Mouse (Mus musculus): ENCODE data around the gene Ces5a. TPM values are rescaled to one million over a fixed set of nuclear protein-coding genes. Genes with fewer than 3 reads are reported as not detected.
"Not testable (repeated sequence)": the region's sequence is repeated elsewhere in the genome, so short reads cannot be mapped to it uniquely, and the experiment has no call there.

The Ces5a gene
- polyA plus RNA-seq, 1 experiment, result 5.0 TPM

DNA sequence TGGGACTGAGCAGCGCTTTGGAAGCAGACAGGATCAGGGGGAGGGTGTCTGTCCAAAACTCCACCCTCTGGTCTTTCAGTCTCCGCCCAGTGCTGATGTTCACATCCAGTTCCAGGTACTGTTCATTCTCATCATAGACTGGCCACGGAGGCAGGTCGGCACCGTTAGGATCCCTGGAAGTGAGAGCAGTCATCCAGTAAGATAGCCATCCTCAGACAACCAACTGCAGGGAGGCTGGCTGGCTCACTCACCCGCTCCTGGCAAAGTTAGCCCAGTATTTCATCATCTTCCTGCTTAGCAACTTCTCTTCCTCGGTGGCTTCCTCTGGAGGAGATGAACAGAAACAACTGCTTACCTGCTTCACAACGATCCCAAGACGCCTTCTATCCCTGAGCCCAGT is 36.2 kb downstream of the Ces5a start:
- H3K27ac ChIP-seq (ENCODE audit: control insufficient read depth, insufficient read depth, low read depth, low read length), result no peak overlapping the region
- no peaks in the 10 kb centered on the region for H3K4me1 ChIP-seq (ENCODE audit: control insufficient read depth, insufficient read depth, low read length)
- H3K27me3 ChIP-seq (ENCODE audit: control insufficient read depth, insufficient read depth, low read length), result no peaks in the 10 kb centered on the region
- no peak for TF ChIP-seq POLR2A (IDR thresholded peaks at IDR 0.05; ENCODE audit: control insufficient read depth, low read depth, low read length)
- TF ChIP-seq CTCF (IDR thresholded peaks at IDR 0.05; ENCODE audit: control insufficient read depth, insufficient read depth, insufficient replicate concordance, low read depth, low read length), result no peak
- H3K4me3 ChIP-seq (ENCODE audit: control insufficient read depth, low read depth, low read length), result no peak overlapping the region
- H3K36me3 ChIP-seq (ENCODE audit: control insufficient read depth, insufficient read depth, low read length), result no peaks in the 10 kb centered on the region

DNA sequence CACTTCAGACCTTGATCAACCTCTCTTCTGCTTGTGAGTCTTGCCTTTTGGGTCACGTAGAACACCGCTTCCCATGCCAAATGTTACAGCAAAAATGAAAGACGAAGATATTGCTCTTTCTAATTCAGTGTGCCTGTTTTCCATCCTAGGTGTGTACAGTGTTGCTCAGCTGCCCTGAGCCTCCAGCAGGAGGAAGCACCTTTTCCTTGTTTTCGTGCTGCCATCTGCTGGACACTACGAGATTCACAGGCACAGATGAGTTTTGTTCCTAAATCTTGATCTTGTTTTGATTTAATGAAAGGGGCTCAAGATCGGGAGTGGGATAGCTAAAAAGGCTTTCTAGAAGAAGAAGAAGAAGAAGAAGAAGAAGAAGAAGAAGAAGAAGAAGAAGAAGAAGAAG is 40.3 kb downstream of the Ces5a start:
- Histone ChIP-seq H3K36me3 (ENCODE audit: control insufficient read depth, insufficient read depth, low read length) (no peaks in the 10 kb centered on the region), H3K27ac (ENCODE audit: control insufficient read depth, insufficient read depth, low read depth, low read length) (no peak overlapping the region), H3K4me1 (ENCODE audit: control insufficient read depth, insufficient read depth, low read length) (no peaks in the 10 kb centered on the region), H3K27me3 (ENCODE audit: control insufficient read depth, insufficient read depth, low read length) (no peaks in the 10 kb centered on the region), H3K4me3 (ENCODE audit: control insufficient read depth, low read depth, low read length) (no peak overlapping the region)
- no peak for TF ChIP-seq POLR2A (IDR thresholded peaks at IDR 0.05; ENCODE audit: control insufficient read depth, low read depth, low read length)
- TF ChIP-seq CTCF (IDR thresholded peaks at IDR 0.05; ENCODE audit: control insufficient read depth, insufficient read depth, insufficient replicate concordance, low read depth, low read length), result peak; percentile 76; the same call in 1 of the 2 replicates

DNA sequence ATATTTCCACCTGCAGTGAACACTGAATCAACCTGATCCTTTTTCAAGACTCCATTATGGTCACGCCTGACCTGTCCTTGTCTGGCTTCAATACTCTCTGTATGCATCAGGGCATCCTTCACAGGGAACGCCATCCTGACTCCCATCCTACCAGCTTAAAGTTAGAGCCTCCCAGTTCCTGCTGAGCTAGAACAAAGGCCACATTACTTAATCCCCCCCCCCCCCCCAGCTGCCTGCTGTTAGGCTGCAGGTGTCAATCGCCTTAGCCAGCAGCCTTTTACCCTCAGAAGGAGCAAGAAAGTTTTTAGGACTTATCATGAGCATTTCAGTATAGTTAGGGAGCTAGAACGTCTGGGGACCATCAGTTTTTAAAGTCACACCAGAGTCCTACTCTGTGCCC is 46.9 kb downstream of the Ces5a start:
- Histone ChIP-seq H3K36me3 (ENCODE audit: control insufficient read depth, insufficient read depth, low read length) (no peaks in the 10 kb centered on the region), H3K27ac (ENCODE audit: control insufficient read depth, insufficient read depth, low read depth, low read length) (no peak overlapping the region), H3K4me1 (ENCODE audit: control insufficient read depth, insufficient read depth, low read length) (no peaks in the 10 kb centered on the region), H3K4me3 (ENCODE audit: control insufficient read depth, low read depth, low read length) (no peak overlapping the region), H3K27me3 (ENCODE audit: control insufficient read depth, insufficient read depth, low read length) (no peaks in the 10 kb centered on the region)
- TF ChIP-seq POLR2A (IDR thresholded peaks at IDR 0.05; ENCODE audit: control insufficient read depth, low read depth, low read length), result no peak
- TF ChIP-seq CTCF (IDR thresholded peaks at IDR 0.05; ENCODE audit: control insufficient read depth, insufficient read depth, insufficient replicate concordance, low read depth, low read length), result no peak

DNA sequence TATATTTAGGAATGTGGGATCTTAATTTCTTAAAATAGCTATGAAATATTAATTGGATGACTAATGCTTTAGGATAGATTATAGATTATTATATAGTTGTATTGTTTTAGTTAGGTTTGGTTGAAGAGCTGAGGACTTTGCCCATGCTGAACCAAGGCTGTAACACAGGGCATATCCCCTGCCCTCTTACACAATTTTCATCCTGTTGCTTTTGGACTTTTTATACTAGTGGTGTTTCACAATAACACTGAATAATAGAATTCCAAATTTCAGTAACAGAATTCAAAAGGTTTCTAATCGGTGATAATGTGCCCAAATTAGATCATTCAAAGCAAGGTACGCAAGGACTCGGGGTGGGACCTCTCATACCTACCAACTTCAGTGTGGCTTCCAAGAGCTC is 57.4 kb downstream of the Ces5a start:
- H3K36me3 ChIP-seq (ENCODE audit: control insufficient read depth, insufficient read depth, low read length), result no peaks in the 10 kb centered on the region
- TF ChIP-seq POLR2A (IDR thresholded peaks at IDR 0.05; ENCODE audit: control insufficient read depth, low read depth, low read length), result no peak
- no peak for TF ChIP-seq CTCF (IDR thresholded peaks at IDR 0.05; ENCODE audit: control insufficient read depth, insufficient read depth, insufficient replicate concordance, low read depth, low read length)
- H3K27me3 ChIP-seq (ENCODE audit: control insufficient read depth, insufficient read depth, low read length), result no peaks in the 10 kb centered on the region
- H3K27ac ChIP-seq (ENCODE audit: control insufficient read depth, insufficient read depth, low read depth, low read length), result no peak overlapping the region
- no peaks in the 10 kb centered on the region for H3K4me1 ChIP-seq (ENCODE audit: control insufficient read depth, insufficient read depth, low read length)
- no peak overlapping the region for H3K4me3 ChIP-seq (ENCODE audit: control insufficient read depth, low read depth, low read length)

DNA sequence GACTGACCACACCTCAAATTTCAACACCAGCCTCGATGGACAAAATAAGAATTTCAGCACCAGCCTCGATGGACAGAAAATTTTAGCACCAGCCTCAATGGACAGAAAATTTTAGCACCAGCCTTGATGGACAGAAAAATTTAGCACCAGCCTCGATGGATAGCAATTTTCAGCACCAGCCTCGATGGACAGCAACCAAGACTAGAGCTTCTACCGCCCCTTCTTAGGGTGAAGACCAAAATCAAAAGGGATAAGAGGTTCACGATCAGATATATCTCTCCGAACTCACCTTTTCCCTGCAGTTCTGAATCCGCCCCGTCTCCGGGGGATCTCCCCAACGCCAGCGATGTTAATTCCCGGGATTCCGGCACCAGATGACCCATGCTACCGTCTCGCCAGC is 65.9 kb downstream of the Ces5a start:
- H3K27ac ChIP-seq (ENCODE audit: control insufficient read depth, insufficient read depth, low read depth, low read length); H3K4me3 ChIP-seq (ENCODE audit: control insufficient read depth, low read depth, low read length); H3K36me3 ChIP-seq (ENCODE audit: control insufficient read depth, insufficient read depth, low read length); H3K27me3 ChIP-seq (ENCODE audit: control insufficient read depth, insufficient read depth, low read length); H3K4me1 ChIP-seq (ENCODE audit: control insufficient read depth, insufficient read depth, low read length): not testable (repeated sequence)

DNA sequence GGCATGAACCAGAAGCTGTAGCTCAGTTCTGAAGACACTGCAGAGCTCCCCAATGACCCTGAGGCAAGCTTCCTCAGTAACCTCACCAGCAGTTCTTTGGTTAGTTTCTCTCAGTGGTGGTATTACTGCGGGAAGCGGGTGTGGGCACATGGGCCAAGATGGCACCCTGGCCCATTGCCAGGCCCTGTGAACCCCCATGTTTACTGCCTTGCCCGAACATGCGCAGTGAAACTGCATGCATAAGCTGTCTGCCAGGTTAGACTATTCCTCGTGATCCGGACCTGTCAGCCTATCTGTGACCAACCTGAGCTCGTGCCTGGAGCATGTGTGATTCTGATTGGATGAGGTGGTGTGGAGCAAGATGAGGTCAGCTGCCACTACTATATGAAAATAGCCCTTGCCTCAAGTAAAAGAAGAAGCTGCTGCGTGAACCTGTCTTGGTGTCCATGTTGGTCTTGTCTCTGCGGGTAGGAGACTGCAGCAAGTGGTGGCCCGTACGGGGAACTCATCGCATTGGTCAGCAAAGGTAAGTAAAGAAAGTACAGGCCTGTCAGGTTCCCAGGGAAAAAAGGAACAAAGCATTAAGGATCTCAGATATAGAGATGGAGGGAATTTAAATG is 81.3 kb downstream of the Ces5a start:
- no peaks in the 10 kb centered on the region for H3K27me3 ChIP-seq (ENCODE audit: control insufficient read depth, insufficient read depth, low read length)

More for the DNA sequence above, 81.3 kb downstream of the Ces5a start:
- no peaks in the 10 kb centered on the region for H3K4me1 ChIP-seq (ENCODE audit: control insufficient read depth, insufficient read depth, low read length)
- TF ChIP-seq POLR2A (IDR thresholded peaks at IDR 0.05; ENCODE audit: control insufficient read depth, low read depth, low read length) (no peak), CTCF (IDR thresholded peaks at IDR 0.05; ENCODE audit: control insufficient read depth, insufficient read depth, insufficient replicate concordance, low read depth, low read length) (no peak)
- H3K36me3 ChIP-seq (ENCODE audit: control insufficient read depth, insufficient read depth, low read length), result no peaks in the 10 kb centered on the region
- H3K27ac ChIP-seq (ENCODE audit: control insufficient read depth, insufficient read depth, low read depth, low read length), result no peak overlapping the region
- no peak overlapping the region for H3K4me3 ChIP-seq (ENCODE audit: control insufficient read depth, low read depth, low read length)

Other genes starting within 250 kb of the Ces5a start
- 0.19 and 0.20 TPM in 2 replicates for gene Ces1g, start 198.5 kb downstream of the Ces5a start, polyA plus RNA-seq (2012; rRNA removed)
- gene Ces1h, start 156.1 kb downstream of the Ces5a start, polyA plus RNA-seq (2012; rRNA removed), result 0.94 and 1.0 TPM in 2 replicates